Mouse (Mus musculus): ENCODE results near the gene Apobec1.

- no peak for TF ChIP-seq CTCF (IDR thresholded peaks at IDR 0.05; ENCODE audit: borderline replicate concordance, insufficient read depth, low read depth, low read length)
- no peak for TF ChIP-seq POLR2A (IDR thresholded peaks at IDR 0.05; ENCODE audit: borderline replicate concordance, insufficient read depth, low read length)
Measured at GRCm38 (mm10) chr6:122627469-122628108, 25.3 kb upstream of the Apobec1 start.

Measured in cerebellum, adult 2 months (tissue).